Mouse (Mus musculus): ENCODE measurements around the gene Krcc1.
"Not testable (repeated sequence)": the region's sequence is repeated elsewhere in the genome, so short reads cannot be mapped to it uniquely, and the experiment has no call there.

Gene Krcc1

GRCm38 (mm10) chr6:71262142-71262833 lies 9.2 kb upstream of the Krcc1 start:
- no peak for DNase-seq

DNA sequence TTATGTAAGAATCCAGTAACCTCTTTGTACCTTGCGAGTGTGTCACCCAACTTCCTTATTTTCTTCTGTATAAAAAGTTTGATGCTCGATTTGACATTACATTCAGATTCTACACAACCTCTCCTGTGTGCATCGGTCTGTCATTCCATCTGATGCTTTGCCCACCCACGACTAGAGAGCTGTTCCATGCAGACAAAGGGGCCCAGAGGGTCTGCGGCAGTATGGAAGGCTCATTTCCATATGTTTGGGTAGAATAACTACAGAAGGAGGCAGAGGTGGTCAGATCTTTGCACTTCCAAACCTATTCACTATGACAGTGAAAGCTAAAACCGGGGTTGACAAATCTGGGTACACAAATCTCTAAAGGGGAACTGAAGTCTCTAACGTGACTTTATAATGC lies 3.9 kb upstream of the Krcc1 start:
- DNase-seq: not testable (repeated sequence)

- DNase-seq: no peak
Observed at GRCm38 (mm10) chr6:71268929-71269685, 2.4 kb upstream of the Krcc1 start.

DNA sequence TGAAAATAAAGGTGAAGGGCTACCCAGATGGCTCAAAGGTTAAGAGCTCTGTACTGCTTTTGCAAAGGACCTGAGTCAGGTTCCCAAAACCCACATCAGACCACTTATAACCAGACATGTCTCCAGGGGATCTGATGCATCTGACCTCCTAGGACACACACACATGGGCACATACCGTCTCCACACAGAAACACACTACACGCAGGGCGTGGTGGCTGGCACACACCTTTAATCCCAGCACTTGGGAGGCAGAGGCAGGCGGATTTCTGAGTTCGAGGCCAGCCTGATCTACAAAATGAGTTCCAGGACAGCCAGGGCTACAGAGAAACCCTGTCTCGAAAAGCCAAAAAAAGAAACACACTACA lies 1.8 kb upstream of the Krcc1 start:
- not testable (repeated sequence) for DNase-seq

DNA sequence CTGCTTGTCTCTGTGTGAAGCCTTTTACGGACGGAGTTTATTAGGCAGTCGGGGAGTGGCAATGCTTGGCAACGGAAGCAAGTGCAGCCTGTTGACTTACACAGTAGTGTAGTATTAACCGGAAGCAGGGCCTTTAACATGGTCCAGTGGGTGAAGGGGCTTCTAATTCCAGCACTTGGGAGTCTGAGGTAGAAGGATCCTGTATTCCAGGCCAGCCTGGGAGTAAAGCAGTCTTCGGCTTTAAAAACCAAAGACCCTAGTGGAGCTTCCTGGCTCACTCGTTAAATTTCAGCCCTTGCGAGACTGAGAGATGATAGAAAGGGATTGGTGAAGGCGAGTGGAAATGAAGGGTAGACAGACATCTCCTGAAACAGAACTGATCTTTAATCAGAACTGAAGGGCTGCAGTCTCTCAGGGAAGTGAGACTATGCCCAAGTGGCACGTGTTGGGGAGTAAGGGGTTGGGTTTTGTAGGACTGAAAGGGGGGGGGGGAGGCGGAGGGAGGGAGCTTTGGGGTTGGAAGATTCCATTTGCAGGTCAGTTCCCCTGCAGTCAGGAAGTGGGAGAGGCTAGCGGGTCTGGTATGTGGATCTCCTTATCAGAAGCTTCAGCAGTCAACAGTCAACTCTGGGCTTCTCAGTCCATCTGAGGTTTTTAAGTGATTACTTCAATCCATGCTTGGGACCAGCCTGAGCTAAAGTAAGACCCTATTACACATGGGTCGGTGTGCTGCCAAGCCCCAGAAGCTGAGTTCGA lies 998 bp upstream of the Krcc1 start:
- DNase-seq: peak; percentile 48 to 55

DNA sequence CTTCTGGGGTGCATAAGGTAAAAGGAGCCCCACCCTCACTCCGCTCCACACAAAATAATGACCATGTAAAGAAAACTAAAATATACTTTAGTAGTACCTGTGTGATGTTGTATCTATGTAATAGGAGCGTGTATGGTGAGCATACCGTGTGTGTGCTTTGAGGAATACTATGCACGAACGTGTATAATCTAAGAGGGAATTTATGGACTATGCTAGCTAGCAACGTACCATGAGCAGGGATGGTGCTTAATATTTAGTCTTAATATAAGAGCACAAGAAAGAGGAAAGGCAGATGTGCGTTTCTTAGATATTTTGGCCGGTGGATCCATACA lies 454 bp upstream of the Krcc1 start:
- no peak for DNase-seq

DNA sequence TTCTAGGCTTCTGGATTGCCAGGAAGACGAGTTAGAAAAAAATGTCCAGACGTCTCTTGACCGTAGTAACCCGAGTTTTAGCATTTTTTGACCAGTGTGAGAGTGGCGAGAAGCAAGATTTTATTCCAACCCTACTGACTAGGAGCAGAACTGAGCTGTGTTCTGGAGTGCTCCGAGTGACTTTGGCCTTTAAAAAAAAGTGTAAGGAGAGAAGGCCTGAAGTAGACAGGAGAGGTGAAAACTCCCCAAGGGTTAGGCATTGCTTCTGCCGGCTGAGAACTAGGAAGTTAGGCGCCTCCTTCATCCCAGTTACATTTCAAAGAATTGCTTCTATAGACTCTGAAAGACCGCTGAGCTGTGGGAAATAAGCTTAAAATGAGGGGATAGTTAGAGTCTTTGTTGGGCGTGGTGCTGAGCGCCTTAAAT lies 852 bp downstream of the Krcc1 start:
- DNase-seq: peak; percentile 9 to 19

- no peak for DNase-seq
Observed at GRCm38 (mm10) chr6:71273715-71274114, 2.2 kb downstream of the Krcc1 start.

DNA sequence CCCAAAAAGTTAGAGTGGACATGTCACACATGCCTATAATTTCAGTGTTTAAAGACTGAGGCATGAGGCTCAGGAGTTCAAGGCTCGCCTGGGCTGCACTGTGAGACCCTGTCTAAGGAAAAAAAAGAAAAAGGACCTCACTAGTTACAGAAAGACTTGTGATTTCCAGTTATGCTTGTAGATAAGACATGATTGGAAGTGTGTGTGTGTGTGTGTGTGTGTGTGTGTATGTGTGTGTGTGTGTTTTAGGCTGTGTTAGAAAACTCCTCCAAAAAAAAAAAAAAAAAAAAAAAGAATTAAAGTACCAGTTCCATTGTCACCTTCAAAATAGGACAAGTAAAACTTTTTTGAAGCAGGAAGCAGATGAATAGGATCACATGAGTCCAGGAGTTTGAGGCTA lies 3.1 kb downstream of the Krcc1 start:
- no peak for DNase-seq

- no peak for DNase-seq
Observed at GRCm38 (mm10) chr6:71279418-71279817, 7.9 kb downstream of the Krcc1 start.

GRCm38 (mm10) chr6:71293509-71293908 lies 22.0 kb downstream of the Krcc1 start:
- DNase-seq: peak; percentile 11 to 24

GRCm38 (mm10) chr6:71295303-71295702 lies 23.8 kb downstream of the Krcc1 start:
- DNase-seq: no peak

DNA sequence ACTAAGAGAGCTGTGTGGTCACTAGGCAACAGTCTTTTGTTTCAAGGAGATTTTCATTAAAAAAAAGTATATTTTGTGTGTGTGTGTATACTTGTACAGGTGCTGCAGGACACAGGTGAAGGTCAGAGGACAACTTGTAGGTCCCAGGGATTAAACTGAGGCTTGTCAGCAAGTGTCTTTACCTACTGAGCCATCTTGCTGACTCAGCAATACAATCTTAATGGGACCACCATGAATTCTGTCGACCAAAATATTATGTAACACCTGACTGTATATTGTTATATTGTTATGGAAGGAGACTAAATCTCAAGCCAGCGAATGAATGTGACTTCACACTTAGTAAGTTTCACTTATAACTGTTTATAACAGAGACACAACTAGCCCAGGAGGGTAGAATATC lies 26.6 kb downstream of the Krcc1 start:
- no peak for DNase-seq

DNA sequence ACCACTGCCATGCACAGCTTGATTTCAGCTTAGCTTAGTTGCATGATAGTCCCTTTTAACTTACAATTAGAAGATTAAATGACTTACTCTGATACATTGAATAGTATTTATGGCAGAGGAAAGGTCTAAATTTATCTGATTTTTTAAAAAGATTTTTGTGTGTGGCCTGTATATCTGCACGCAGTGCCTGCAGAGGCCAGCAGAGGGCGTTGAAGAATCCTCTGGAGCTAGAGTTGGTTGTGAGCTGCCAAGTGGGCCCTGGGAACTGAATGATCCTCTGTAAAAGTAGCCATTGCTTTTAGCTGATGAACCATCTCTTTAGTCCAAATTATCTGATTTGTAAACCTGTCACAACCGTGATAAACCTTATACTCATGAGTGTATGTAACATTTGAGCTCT lies 27.3 kb downstream of the Krcc1 start:
- no peak for DNase-seq

- no peak for DNase-seq
Observed at GRCm38 (mm10) chr6:71302097-71302731, 30.7 kb downstream of the Krcc1 start.

- DNase-seq: no peak
Observed at GRCm38 (mm10) chr6:71307486-71307885, 36.0 kb downstream of the Krcc1 start.

- DNase-seq: no peak
Observed at GRCm38 (mm10) chr6:71321826-71322283, 50.4 kb downstream of the Krcc1 start, which contains the start of gene Smyd1. Smyd1 (minus strand) TSS chr6:71322233.

DNA sequence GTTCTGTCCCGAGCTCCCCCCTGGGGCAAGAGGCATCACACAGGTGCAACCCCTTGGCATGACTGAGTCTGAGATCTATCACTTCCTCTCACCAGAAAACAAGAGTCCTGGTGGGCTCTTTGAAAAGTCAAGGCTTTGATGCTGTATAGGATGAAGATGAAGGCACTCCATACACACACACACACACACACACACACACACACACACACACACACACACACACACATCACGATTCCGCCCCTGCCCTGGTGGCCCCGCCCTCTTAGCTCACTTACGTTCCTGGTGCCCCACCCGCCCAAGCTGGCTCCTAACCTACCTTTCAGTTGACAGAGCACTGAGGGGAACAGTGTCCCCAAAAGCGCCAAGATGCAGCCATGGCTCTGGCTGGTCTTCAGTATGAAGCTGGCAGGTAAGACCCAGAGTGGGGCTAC lies 51.0 kb downstream of the Krcc1 start, which contains the start of gene Cd8b1:
Gene Cd8b1 (plus strand): TSS at position 298 of the 431 bp plus-strand sequence.
- no peak for DNase-seq

DNA sequence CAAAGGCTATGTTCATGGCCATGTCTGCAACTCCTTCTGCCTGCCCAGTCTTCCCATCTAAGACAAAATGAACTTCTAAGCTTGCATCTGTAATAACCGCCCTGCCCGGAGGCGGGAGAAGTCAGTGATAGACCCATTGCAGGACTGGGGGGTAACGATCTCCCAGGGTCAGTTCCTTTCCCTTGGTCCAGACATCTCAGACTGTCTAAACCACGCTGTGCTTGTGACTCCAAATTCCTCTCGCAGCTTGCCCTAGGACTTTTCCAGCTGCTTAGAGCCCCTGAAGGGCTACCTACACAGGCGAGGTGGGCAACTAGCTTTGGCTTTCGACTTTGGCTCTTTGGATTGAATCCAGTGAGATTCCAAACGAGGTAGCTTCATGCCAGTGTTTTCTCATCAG lies 53.3 kb downstream of the Krcc1 start:
- DNase-seq: no peak

- no peak for DNase-seq
Observed at GRCm38 (mm10) chr6:71329881-71330280, 58.4 kb downstream of the Krcc1 start.

GRCm38 (mm10) chr6:71330486-71330885 lies 59.0 kb downstream of the Krcc1 start:
- no peak for DNase-seq

DNA sequence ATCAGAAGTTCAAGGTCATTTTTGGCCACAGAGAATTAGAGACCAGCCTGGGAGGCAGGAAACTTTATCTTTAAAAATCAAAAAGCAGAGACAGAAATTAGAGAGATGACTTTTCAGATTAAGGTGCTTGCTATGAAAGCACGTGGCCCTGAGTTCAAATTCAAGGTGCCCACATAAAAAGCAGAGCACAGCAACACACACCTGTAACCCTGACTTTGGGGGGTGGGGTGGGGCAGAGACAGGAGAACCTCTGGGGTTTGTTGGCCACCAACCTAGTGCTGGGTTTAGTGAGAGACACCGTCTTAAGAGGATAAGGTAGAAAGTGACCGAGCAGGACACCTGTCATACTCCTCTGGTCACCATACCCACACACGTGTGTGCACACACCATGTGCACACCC lies 60.0 kb downstream of the Krcc1 start:
- DNase-seq: not testable (repeated sequence)

All from lung, adult 18-20 months (tissue).